Mouse (Mus musculus): ENCODE data around the gene Fer1l5. TPM values are rescaled to one million over a fixed set of nuclear protein-coding genes. Genes with fewer than 3 reads are reported as not detected.

The Fer1l5 gene
- total RNA-seq, 2 experiments from 2014 or later, result 0.16 TPM; not detected in 1

DNA sequence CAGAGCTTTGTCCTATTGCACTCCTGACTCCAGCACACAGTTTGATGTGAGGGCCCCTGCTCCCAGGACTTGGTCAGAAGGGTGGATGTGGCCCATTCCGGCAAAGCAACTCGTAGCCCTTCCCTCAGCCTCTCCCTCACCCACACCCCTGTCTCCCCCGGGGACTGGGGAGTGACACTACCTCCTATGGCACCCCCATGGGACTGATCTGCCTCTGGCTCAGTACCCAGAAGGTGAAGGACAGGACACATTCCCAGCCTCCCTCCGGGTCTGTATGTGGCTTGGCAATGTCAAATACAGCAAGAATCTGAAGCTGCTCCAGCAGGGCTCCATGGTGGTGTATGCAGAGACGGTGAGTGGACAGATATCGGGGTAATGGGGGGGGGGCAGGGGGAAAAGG is 32.4 kb downstream of the Fer1l5 start:
- peak in 1 of 2 experiments; percentile 15 for DNase-seq (ENCODE audit: low spot score in 2 of 2)

- DNase-seq (ENCODE audit: low spot score in 2 of 2), result no peak
These were observed 57.4 kb downstream of the Fer1l5 start for GRCm38 (mm10) chr1:36429511-36429910.

- DNase-seq (ENCODE audit: low spot score in 2 of 2), result no peak
These were observed 60.9 kb downstream of the Fer1l5 start for GRCm38 (mm10) chr1:36432999-36433398.

DNA sequence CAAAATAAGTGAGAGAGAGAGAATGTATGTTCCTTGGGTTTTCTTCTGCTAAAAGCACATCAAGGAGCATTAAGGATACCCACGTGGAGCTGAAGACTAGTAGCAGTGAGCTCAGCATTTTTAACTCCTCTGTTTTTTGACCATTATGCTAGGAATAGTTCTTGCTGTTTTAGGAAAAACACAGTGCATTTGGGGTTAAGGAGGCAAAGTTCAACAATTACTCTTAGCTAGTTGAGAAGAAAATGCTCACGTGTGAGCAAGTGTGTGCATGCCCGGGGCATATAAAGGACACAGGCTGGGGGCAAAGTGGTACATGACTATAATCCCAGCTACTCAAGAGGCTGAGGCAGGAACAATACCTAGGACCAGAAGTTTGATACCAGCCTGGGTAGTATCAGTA is 61.5 kb downstream of the Fer1l5 start:
- DNase-seq (ENCODE audit: low spot score in 2 of 2), result no peak

DNA sequence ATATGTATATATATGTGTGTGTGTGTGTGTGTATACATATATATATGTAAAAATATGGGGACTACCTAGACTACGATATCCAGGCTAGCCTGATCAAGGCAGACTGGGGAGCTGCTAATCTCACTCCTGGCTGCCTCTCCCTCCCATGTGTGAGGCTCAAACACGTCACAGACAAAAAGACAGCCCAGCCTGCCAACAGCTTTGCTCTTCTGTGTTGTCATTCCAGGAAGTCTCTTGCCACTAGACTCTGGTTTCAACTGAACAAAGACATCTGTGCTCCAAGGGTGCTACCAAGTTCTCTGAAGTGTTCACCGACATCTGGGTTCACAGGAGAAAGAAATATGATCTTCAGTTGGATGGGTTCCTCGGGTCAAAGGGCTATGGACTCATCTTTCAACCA is 63.0 kb downstream of the Fer1l5 start:
- no peak for DNase-seq (ENCODE audit: low spot score in 2 of 2)

DNA sequence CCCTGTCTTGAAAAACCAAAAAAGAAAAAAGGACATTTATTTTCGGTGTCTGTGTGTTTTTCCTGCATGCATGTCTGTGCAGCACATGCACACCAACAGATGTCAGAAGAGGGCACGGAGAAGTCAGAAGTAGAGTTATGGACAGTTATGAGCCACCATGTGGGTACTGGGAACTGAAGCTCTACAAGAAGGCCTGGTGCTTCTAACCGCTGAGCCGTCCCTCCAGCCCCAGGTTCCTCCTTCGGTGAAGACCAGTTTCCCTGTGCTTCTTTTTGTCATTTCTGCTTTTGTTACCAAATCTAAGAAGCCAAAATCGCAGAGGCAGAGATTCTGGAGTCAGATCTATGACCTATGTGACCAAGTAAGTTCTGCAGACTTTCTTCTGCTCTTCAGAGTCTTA is 64.4 kb downstream of the Fer1l5 start:
- DNase-seq (ENCODE audit: low spot score in 2 of 2), result no peak

- DNase-seq (ENCODE audit: low spot score in 2 of 2), result no peak
These were observed 65.1 kb downstream of the Fer1l5 start for GRCm38 (mm10) chr1:36437223-36437622.

- DNase-seq (ENCODE audit: low spot score in 2 of 2), result no peak
These were observed 69.0 kb downstream of the Fer1l5 start for GRCm38 (mm10) chr1:36441101-36441500.

GRCm38 (mm10) chr1:36444471-36445464 is 72.7 kb downstream of the Fer1l5 start, which contains the start of gene Lman2l:
Lman2l (minus strand) TSS chr1:36445271.
- peak; percentile 89 to 91 for DNase-seq (ENCODE audit: low spot score in 2 of 2)

- no peak for DNase-seq (ENCODE audit: low spot score in 2 of 2)
These were observed 73.4 kb downstream of the Fer1l5 start for GRCm38 (mm10) chr1:36445508-36445907.

GRCm38 (mm10) chr1:36446106-36446824 is 74.2 kb downstream of the Fer1l5 start:
- DNase-seq (ENCODE audit: low spot score in 2 of 2), result no peak

DNA sequence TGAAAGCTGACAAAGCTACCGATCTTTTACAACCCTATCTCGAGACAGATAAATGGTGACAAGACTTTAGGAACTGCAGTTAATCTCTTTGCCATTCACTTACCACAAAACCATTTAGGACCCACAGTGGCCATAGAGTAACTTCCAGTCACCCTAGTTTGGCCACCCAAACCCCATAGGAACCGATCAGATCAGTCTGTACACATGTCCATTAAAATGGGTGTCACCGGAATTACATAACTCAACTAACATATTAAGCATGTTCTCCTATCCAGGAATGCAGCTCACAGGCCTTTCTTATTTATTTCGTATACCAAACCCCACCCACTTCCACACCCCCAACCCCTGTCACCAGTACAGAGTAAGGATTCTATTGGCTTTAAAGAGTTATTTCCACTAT is 74.8 kb downstream of the Fer1l5 start:
- DNase-seq (ENCODE audit: low spot score in 2 of 2), result no peak

- no peak for DNase-seq (ENCODE audit: low spot score in 2 of 2)
These were observed 82.1 kb downstream of the Fer1l5 start for GRCm38 (mm10) chr1:36454055-36454815.

DNA sequence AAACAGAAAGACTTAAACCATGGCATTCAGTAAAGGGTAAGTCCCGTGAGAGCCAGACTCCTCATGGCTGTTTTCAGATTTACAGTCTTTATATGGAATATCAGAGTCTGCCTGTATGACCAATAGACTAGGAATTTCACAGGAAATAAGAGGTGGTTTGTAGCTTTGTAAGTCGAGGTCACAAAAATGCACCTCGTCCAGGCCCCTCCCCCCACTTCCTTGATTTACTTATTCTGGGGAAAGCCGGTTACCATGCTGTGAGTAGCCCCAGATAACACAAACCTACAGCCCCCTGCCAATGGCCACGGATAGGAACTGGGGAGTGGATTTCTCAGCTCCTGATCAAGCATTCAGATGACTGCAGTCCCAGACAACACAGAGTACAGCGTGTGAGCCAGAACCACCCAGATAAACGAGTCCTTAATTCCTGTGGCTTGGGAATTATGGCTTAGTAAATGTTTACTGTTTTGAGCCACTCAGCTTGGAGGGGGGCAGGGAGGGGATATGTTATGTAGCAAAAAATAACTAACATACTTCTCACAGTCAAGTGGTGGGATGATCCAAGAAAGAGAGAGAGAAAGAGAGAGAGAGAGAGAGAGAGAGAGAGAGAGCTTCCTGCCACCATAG is 85.4 kb downstream of the Fer1l5 start:
- no peak for DNase-seq (ENCODE audit: low spot score in 2 of 2)

- DNase-seq (ENCODE audit: low spot score in 2 of 2), result no peak
These were observed 86.1 kb downstream of the Fer1l5 start for GRCm38 (mm10) chr1:36458169-36458568.

- DNase-seq (ENCODE audit: low spot score in 2 of 2), result no peak
These were observed 89.7 kb downstream of the Fer1l5 start for GRCm38 (mm10) chr1:36461829-36462228.

GRCm38 (mm10) chr1:36465641-36466160 is 93.6 kb downstream of the Fer1l5 start:
- no peak for DNase-seq (ENCODE audit: low spot score in 2 of 2)

GRCm38 (mm10) chr1:36467446-36467845 is 95.4 kb downstream of the Fer1l5 start:
- no peak for DNase-seq (ENCODE audit: low spot score in 2 of 2)

- no peak for DNase-seq (ENCODE audit: low spot score in 2 of 2)
These were observed 97.8 kb downstream of the Fer1l5 start for GRCm38 (mm10) chr1:36469811-36470444.
